Mouse (Mus musculus) neural tube, embryonic 14.5 days (tissue): ENCODE results near the gene Nxph1. TPM values are rescaled to one million over a fixed set of nuclear protein-coding genes. Genes with fewer than 3 reads are reported as not detected.

Experiments used
- polyA plus RNA-seq: library from polyadenylated mRNA; unstranded; fragments of >200 nt; fragmentation: Nextera tagmentation; extraction: Ambion mirVana; gene quantifications from 2 replicates; pipeline ENCODE4 v1.2.1, GENCODE M21; 2014

Gene Nxph1
- polyA plus RNA-seq, 1 experiment from 2014 or later = 122 TPM

Other genes with a start within 250 kb of the Nxph1 start
- 69.2 and 84.8 TPM in 2 replicates for gene Ica1, start 169.9 kb upstream of the Nxph1 start, polyA plus RNA-seq